Mouse (Mus musculus) R1 (cell line): Measurements from ENCODE around the gene F7.
"Not testable (repeated sequence)": the region's sequence is repeated elsewhere in the genome, so short reads cannot be mapped to it uniquely, and the experiment has no call there.

ENCODE experiments used
- DNase-seq: peaks from one replicate; pipeline ENCODE4 v3.0.0-alpha.2; 2018; ENCODE audit warnings: low read depth, low spot score

F7 gene

DNA sequence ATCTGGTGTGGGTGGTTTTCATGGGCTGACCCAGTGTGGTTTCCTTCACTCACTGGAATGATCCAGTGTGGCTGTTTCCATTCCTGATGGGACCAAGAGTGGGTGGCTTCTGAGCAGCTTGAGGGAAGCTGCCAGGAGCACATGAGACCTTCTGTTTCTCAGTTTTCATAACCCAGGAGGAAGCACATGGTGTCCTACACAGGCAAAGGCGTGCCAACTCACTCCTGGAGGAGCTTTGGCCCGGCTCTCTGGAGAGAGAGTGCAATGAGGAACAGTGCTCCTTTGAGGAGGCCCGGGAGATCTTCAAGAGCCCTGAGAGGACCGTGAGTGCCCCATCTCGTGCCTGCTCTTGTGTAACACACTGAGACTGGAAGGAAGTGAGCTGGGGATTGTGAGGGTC lies 2.6 kb downstream of the F7 start:
- DNase-seq: no peak

DNA sequence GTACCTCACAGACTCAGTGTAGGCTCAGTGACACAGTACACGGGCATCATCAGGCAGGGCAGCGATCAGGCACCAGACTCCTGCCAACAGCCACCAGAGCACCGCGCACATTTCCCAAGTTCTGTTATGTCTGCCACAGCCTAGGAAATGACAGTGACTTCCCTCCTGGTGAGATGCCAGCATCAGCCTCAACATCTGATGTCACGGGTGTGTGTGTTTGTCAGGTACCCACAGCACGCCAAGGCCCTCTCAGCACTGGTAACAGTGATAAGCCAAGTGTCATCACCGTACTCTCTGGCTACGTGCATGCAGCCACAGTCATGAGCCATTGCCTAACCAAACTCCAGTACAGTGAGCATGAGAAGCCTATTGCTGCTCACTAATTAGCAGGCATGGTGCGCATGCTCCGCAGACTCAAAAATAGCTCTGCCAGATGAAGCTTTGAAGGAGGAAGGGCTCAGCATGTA lies 10.5 kb downstream of the F7 start:
- DNase-seq: no peak

DNA sequence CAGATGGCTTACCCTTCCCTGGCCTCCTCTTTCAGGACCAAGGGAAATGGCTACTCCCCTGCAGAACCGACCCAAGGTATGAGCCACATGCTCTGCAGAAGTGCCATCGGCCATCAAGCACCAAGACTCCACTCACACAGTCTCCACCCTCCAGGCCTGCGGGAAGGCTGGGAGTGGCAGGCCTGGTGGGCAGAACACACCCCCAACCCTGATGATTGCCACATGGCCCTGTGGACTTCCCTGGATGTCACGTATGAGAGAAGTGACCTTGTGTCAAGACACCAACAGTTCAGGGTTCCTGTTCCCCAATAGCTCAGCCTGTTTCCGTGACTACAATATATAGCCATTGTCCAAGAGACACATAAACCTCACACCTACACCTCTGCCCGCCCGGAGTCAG lies 11.2 kb downstream of the F7 start, which contains the start of gene F10:
F10 (plus strand) TSS at position 294 of the 400 bp plus-strand sequence.
- DNase-seq: no peak

GRCm38 (mm10) chr8:13037569-13037968 lies 11.7 kb downstream of the F7 start:
- DNase-seq: no peak

GRCm38 (mm10) chr8:13039054-13039453 lies 13.2 kb downstream of the F7 start:
- DNase-seq: no peak

GRCm38 (mm10) chr8:13041459-13041858 lies 15.6 kb downstream of the F7 start:
- no peak for DNase-seq

DNA sequence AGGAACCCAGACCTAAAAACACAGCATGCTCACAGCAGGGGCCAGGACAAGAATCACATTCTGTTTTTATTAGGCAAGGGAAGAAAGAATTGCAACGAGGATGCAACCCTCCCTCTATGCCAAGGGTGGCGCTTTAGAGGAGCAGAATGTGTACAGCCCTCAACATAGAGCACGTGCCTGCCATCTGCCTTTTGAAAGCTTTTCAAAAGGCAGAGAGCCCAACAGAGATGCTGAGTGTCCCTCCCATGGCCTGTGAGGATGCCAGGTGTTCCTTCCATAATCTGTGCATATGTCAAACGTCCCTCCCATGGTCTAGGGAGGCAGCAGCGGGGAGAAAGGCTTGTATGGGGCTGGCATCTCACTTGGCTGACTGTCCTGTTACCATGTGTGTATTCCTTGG lies 21.8 kb downstream of the F7 start:
- DNase-seq: no peak

DNA sequence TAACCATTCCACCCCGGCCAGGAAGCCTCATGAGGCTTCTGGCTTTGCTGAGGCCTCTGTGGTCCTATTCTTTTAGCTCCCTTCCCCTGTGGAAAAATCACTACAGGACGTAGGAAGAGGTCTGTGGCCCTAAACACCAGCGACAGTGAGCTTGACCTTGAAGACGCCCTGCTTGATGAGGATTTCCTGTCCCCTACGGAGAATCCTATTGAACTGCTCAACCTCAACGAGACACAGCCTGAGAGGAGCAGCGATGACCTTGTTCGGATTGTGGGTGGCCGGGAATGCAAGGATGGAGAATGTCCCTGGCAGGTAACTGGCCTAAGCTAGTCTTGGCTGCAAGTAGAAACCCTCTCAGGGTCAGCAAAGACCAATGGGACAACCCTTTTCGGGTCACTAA lies 24.7 kb downstream of the F7 start:
- peak; percentile 75 for DNase-seq

DNA sequence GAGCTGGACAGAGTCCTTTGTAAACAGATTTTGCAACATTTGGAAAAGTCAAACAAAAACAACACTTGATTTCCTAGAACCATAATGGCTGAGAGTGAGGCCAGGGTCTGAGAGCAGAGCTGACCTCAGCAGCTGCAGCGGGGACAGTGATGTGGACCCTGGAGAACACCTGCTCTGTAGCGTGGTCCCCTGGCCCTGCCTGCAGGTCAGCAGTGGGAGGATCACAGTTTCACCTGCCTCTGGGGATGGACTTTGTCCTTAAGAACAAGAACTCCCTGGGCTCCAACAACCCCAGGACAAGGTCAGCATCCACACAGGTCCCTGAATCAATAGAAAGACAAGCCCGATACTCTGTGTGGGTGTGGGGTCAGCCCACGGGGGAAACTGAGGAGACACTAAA lies 31.5 kb downstream of the F7 start:
- DNase-seq: no peak

DNA sequence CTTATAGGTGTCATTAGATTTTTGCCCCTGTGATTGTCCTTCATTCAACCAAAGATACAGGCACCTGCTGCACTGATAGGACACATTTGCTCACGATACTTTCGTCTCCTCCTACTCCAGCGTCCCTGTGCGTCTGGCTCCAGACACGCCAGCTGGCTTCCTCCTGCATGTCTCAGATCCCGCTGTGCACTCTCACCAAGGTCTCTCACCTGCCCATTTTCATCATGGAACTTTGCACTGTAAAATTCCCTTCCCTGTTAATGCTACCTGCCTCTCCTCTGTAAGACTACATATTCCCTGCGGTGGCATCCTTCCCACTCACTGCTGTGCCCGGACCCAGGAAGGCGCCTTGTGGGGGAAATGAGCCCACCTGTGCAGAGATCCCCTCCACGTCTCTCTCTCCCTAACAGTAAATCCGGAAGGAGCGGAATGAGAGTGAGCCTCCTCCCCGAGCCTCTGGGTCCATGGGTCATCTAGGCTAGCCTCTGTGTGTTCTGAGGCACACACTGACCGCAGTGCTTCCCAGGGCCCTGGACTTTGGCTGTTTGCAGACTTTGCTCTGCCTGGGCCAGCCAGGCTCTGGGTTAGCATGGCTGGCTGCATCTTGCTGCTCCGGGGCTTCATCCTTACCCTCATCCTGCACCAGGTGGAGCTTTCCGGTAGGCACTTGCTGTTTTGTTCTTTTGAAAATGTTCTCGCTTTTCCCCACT lies 34.8 kb downstream of the F7 start, which contains the start of gene Proz:
Proz (plus strand) TSS at position 474 of the 710 bp plus-strand sequence.
- no peak for DNase-seq

GRCm38 (mm10) chr8:13063112-13063511 lies 37.3 kb downstream of the F7 start:
- no peak for DNase-seq

DNA sequence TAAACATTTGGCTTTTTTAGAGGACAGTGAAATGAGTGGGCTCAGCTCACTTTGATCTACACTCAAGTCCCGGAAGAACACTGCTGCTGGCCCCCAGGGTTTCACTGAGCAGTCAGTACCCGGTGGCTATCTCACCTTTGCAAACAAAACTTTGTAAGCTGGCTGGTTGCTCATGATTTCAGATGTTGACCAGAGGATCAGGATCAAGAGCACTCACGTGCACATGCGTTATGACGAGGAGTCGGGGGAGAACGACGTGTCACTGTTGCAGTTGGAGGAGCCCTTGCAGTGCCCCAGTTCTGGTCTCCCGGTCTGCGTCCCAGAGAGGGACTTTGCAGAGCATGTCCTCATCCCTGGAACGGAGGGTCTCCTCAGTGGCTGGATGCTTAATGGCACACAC lies 47.4 kb downstream of the F7 start:
- DNase-seq: no peak

GRCm38 (mm10) chr8:13075044-13075443 lies 49.2 kb downstream of the F7 start:
- no peak for DNase-seq

DNA sequence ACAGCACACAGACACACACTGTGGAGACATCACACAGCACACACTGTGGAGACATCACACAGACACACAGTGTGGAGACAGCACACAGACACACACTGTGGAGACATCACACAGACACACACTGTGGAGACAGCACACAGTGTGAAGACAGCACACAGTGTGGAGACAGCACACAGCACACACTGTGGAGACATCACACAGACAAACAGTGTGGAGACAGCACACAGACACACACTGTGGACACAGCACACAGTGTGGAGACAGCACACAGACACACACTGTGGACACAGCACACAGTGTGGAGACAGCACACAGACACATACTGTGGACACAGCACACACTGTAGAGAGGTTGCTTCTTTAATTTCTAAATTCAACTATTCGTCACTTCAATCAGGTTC lies 49.7 kb downstream of the F7 start:
- not testable (repeated sequence) for DNase-seq

DNA sequence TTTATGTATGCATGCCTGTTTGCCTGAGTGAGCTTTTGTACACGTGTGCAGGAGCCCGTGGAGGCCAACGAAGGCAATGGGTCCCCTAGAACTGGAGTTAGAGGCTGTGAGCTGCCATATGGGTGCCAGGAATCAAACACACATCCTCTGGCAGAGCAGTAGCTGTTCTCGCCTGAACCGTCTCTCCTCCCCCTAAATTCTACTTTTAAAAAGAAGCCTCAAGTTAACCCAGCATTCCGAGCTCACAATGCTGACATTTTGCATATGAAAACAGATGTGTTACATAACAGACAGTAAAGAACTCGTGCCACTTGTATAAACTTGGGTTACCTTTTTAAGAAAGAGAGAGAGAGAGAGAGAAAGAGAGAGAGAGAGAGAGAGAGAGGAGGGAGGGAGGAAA lies 51.7 kb downstream of the F7 start:
- peak; percentile 14 for DNase-seq
